Mouse (Mus musculus) 3T3-L1 (cell line): ENCODE measurements around the gene Cideb.

ENCODE experiments used
- DNase-seq: peaks from one replicate; pipeline ENCODE4 v3.0.0-alpha.2; 2015; ENCODE audit warnings: low read depth, low spot score

Gene Cideb

DNA sequence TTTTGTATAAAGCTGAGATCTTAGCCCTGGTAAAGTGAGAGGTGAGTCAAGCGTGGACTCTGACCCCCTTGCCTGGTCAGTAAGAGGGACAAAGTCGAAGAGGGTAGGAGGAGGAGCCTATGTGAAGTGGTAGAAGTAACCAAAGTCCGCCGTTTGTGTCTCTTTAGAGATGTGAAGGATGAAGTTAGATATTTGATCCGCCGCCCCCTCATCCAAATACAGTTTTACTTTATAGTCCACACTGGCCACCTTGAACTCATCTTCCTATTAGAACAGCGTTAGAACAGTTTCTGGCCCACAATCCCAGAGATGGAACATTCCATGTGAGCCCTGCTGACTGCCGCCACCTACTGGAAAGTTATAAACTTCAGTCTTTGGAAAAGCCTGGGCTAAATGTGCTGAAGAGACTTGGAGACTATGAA, at the start of gene Cideb:
Cideb (minus strand) TSS at position 96 of the 422 bp plus-strand sequence.
- DNase-seq, result peak; percentile 76

DNA sequence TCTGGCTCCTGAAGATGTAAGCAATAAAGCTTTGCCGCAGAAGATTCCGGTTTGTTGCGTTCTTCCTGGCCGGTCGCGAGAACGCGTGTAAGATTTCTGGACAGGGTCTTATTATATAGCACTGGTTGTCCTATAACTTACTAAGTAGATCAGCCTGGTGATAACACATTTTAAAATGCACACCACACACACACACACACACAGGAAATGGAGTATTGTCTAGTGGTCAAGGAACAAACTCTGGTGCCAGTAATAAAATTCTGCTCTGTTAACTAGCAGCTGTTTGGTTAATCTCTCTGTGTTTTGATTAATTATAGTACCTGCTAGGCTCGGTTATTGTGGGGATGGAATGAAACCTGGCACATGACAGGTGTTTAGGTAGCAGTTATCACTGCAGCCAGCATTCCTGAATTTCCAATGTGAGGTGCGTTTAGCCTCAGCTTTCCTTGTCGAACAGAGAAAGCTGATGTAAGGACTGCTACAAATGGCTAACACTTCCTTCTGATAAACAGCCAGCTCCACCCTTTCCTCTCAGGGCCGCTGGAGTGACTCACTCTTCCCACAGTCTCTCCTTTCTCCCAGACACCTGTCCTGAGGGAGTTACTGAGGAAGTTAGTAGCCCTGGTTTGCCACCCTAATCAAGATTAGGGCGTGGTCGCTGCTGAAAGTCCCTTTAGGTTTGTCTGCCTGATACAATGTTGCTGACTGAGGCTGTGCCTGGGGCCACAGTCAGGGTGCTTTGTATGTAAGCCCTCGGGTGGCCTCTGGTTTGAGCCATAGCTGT, 37.3 kb upstream of the Cideb start:
- DNase-seq, result peak; percentile 84

DNA sequence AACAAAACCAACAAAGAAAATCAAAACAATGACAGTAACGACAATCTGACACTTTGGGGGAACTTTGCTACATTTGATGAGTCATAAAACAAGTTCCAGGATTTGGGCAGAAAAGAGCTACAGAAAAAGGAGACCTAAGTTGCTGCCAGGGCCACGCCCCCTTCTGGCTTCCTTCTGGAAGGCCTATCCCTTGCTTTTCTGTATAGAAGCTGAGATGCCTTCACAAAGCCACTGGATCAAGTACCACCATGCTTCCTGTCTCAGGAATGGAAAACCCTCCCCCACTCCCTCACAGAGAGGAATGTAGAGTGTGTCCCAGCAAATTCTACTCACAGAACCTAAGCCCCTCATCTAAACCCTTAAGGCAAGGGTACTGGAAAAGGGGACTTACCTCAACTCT, 35.7 kb upstream of the Cideb start:
- peak; percentile 85 for DNase-seq

DNA sequence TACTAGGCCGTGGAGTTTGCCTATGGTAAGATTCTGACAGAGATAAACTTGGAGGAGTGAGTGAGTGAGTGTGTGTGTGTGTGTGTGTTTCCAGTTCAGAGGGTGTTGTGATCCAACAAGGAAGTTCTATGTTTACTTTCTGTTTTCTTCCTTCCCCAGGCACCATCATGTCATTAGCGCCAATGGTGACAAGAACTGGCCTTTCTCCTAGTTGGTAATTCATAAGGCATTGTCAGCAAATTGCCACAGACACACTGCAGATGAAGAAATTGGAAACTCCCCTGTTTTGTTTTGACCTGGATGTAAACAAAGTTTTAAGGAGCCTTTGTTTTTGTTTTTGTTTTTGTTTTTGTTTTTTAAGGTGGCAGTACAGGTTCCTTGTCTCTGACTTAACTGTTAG, 35.2 kb upstream of the Cideb start:
- no peak for DNase-seq

DNA sequence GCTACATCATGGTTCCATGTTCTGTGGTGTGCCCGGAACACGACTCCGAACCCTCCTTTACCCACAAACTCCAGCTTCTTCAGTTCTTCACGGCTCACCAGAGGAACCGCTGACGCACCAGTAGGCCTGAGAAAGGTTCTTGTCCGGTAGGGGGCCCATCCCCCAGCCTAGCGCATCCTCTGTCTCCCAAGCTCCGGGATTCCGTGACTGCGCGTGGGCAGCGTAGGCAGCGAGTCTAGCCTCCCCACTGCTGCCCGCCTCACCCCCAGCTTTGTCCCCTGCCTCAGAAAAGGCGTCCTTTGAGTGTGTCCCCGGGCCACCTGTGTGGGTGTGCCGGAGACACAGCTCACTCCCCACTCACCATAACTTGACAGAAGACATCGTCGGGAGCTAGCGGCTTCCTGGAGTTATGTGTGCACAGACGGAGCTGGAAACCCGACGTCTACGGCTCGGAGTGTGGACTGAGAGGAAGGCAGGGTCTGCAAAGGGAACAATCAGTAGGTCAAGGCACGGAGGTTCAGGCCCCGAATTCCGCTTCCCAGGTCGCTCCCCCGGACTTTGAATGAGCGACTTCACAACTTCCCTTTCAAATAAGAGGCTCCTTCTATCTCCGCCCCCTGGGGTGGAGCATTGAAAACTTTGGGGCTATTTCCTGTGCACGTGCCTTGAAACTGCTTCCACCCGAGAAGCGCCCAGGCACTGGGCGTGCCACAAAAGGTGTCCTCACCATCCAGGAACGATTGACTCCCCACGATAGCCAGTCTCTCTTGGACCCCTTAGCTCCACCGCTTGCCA, 30.2 kb upstream of the Cideb start, which contains the start of gene Ripk3:
Ripk3 (minus strand) TSS at position 610 of the 795 bp plus-strand sequence.
- DNase-seq, result peak; percentile 35

DNA sequence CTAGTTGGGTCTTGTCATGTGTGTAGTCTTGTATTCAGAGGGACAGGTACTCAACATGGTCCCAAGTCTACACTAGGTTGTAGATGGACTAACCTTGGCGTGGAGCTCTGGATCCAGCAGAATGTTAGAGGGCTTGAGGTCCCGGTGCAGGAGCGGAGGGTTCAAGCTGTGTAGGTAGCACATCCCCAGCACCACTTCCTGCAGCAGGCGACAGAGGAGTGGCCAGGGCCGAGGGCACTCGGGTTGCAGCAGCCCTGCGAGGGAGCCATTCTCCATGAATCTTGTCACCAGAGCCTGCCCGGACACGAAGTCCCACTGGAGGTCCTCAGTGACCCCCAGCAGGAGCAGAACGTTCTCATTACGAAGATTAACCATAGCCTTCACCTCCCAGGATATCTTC, 29.5 kb upstream of the Cideb start:
- no peak for DNase-seq

DNA sequence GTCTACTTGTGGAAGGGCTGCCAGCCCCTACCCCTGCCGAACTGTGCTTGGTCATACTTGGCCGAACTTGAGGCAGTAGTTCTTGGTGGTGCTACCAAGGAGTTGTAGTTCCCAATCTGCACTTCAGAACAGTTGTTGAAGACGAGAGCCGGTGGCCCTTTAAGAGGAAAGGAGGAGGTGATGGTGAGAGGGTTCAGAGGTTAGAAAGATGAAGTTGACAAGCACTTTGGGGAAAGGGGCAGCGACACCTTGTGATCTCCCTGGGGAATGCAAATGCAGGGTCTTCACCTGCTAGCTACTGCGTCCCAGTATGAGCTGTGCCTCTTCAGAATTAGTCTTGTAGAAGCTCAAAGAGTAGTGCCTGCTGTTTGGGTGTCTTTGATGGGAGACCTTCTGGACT, 26.9 kb upstream of the Cideb start:
- no peak for DNase-seq

DNA sequence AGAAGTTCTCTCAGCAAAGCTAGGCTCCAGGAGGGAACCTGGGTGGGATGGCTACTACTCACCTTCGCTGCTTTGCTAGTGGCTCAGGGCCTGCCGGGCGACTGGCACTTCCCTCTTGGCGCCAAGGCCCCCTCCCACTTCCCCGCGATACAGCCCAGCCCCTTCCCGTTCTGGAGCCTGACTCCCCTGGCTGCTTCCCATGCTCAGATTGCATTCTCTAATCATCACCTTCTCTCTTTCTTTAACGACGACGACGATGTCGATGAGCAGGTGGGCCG, 25.6 kb upstream of the Cideb start, which contains the start of gene Adcy4:
Adcy4 (minus strand) TSS at position 138 of the 278 bp plus-strand sequence.
- no peak for DNase-seq

DNA sequence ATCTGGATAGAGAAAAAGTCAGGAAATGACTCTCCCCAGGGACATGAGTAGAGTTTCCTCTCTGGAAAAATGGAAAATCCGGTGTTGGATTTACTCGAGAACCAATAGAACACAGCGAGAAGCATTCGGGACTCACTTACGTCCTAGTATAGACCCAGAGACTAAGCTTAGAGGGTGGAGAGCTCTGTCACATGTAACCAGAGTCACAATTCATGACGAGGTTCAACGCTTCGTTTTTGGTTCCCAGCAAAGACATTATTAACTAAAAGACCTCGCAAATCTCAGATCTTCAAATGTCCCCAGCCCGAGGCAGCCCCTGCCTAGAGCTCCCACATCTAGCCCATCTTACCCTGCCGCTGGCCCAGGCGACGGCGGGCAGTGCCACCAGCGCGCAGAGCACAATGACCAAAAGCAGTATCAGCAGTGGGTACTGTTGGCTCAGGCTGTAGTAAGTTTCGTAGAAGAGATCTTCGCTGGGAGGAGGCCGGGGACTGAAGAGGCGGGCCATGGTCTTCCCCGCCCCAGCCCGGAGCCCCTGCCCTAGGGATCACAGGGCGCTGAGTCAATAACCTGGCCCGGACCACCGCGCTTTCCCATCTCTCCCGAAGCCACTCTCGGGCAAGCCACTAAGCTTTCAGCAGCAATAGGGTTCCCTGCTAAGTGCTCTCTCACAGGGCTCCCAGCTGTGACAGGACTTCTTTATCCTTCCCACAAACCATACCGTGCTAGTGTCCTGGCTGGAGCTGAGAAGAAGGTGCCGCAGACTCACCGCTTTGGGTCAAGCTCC, 25.1 kb upstream of the Cideb start:
- DNase-seq, result peak; percentile 68

DNA sequence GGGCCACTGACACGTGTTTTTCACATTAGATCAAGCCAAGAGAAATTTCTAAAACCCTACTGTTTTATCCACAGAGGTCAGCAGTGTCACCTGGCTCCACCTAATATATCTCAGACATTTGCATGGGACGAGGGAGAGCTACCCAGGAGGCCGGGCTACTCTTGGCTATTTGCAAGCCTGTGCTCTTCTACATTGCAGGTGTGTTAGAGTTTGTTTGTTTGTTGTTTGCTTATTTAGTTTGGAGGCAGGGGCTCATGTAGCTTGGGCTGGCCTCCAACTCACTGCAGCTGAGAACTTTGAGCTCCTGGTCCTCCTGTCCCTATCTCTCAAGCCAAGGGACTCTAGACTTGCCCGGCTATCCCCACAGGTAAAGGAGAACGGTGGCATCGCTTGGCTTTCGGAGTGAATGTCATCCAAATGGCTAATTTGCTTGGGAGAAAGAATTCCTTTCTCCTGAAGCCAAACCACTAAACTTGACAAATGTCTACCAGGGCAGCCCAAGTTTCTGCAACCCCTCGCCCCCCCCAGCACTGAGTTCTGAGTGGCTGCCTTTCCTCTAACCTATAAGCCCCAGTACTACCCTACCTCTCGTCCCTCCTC, 24.2 kb upstream of the Cideb start:
- no peak for DNase-seq

DNA sequence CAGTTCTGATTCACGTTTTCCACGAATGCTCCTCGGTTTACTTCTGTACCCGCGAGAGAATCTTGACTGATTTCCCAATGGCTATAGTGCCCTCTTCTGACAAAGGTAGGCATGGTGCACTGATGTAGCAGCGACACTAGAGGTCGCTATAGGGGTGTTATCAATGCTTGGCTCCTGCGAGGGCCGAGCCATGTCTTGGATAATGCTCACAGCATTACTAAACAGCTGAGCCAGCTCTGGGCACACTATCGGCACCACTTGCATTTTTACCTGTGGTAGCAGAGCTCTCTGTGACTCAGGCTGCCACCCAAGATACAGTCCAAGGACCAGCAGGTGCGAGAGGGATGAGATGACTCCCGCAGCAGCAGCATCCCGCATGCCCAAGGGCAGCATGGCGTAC, 23.1 kb upstream of the Cideb start:
- DNase-seq, result peak; percentile 84

DNA sequence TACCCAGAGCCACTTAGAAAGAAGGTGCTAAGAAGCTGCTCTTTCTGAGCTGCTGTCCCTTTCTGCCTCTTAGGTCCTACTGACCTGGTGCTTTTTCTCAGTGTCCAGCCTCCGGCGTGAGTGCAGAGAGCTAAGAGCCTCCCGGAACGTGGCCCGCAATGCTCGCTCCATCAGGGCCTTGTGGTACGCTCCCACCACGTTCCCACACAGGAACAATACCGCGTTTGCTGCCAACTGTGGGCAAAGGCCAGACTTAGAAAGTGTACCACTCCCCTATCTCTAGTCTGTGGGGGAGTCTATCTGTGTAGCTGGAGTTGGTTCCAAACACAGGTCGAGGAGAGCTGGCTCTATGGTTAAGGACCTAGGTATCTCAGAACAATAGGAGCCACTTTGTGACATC, 22.5 kb upstream of the Cideb start:
- no peak for DNase-seq

DNA sequence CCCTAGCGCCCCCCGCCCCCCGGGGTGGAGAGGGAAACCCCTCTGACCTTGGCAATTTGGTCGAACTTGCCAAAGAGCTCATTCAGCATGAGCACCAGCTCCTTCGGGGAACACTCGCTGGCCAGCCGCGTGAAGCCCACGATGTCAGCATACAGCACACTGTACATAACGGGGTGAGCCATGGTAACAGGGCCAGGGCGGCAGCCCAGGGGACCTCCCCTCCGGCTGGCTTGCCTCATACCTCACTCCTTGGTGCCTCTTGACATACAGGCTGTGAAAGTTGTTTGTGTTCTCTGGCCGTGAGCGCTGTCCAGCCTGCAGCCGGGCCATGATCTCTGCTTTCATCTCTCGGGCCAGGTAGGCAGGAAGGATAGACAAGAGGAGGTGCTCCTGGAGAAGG, 21.4 kb upstream of the Cideb start:
- DNase-seq, result no peak

DNA sequence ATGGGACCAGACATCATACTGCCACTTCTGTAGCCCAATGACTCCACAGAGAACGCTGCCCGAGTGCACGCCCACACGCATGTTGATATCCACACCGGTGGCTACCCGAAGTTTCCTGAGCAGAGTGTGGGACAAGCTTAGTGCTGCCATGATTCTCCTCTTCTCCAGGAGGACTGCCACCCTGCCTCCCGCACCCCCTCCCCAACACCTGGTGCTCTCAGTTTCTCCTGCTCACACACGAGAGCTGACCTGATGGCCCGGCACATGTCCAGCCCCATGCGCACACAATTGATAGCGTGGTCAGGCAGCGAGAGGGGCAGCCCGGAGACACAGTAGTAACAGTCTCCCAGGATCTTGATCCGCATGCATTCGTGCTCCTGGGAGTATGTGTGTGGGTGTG, 20.4 kb upstream of the Cideb start:
- no peak for DNase-seq

DNA sequence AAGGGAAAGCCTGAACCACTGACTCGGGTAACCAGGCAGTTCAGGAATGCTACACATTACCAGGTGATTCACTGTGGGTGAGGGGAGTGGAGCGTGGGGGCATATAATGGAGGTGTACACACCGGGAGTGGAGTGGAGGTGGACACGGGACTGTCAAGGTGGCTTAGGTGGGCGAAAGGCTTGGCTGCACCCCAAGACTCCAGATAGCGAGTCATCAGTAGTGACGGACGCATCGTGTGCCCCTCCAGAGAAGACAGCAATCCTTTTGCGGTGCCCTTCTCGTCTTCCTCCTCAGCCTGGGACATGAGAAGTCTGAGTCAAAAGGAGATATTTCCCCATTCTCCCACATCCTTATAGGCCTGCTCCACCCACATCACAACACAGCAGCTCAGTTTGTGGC, 19.5 kb upstream of the Cideb start:
- no peak for DNase-seq

DNA sequence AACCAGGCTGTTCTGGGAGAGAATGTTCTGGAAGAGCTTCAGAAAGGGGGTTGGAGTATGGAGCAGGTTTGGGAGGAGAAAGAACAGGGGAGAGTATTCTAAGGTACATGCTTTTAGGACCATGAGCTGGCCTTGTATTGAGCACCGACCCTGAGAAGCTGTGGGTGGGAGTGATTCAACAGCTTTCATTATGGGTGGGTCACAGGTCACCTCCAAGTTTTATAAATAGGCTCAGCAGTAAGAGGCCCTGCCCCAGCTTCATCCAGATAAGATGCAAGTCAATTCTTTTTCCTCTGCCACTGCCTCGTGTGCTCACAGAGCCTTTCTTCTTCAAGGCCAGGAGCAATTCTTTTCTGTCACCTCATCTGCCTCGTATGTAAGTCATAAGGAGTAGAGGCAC, 18.9 kb upstream of the Cideb start:
- DNase-seq, result no peak

DNA sequence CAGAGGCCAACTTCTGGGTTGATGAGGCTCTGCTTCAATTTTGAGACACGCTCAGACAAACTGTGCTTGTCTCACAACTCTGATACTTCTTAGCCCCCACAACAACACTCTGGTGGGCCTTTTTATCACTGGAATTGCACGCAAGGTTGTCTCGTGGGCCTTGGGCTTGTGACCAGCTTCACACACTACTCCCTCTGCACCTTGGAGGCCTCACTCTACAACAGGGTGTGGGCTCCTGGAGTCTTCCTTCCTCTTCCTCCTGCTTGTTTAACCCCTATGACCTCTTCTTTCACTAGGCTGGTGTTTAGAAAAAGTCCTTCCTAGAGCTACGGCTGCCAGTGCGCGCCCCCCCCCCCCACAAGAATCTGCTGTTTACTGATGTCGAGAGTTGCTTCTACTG, 18.5 kb upstream of the Cideb start:
- DNase-seq, result no peak

DNA sequence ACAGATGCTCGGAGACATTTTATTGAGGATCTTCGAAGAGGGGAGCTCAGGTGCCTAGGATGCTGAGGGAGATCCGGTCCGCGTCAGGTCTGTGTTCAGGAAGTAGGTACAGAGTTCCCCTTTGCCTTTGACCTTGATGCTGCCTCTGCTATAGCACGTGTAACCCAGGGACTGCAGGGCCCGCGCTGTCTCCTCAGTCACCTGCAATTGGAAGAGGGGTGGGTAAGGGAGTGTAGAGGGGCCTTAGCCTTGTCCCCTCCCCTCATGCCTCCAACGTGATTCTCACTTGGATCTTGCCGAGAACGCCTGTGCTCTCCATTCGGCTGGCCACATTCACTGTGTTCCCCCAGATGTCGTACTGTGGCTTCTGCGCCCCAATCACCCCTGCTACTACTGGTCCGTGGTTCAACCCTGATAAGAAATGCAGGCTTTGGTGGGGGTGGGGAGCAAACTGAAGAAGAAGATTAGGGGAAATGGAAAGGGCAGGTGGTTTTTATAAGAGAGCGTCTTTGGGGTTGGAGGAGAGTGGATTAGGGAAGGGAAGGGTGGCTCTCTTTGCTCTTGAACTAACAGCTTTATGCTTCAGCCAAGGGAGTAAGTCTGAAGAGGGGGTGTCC, 10.9 kb upstream of the Cideb start:
- no peak for DNase-seq

DNA sequence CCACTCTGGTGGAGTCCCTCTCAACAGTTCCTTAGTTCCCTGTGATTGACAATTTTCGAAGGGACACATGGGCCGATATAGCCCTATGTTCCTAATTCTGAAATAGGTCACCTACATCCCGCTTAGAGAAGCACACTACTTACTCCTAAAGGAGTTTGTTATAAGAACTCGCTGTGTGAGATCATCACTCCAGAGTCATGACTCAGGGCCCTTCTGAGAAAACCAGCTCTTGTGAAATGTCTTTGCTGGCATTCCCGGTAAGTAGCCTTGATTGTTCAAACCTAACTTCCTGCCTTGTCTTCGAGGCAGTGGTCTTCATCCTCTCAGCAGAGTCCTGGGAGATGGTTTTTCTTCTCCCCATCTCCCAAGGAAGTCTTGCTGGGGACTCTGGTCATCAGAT, 10.3 kb upstream of the Cideb start:
- peak; percentile 61 for DNase-seq

DNA sequence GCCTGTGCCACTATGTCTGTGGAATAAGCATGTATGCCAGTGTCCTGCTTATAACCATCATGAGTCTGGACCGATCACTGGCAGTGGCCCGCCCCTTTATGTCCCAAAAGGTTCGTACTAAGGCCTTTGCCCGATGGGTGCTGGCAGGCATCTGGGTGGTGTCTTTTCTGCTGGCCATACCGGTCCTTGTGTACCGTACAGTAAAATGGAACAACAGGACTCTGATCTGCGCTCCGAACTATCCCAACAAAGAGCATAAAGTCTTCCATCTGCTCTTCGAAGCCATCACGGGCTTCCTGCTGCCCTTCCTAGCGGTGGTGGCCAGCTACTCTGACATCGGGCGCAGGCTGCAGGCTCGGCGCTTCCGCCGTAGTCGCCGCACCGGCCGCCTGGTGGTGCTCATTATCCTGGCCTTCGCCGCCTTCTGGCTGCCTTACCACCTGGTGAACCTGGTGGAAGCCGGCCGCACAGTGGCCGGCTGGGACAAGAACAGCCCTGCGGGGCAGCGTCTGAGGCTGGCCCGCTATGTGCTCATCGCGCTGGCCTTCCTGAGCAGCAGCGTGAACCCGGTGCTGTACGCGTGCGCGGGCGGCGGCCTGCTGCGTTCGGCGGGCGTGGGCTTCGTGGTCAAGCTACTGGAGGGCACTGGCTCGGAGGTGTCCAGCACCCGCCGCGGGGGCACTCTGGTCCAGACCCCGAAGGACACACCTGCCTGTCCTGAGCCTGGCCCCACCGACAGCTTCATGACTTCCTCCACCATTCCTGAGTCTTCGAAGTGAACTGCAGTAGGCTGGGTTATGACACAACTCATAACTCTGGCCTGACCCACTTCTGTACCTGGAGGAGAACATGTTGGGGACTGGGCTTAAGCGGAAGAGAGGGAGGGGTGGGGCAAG, 9.5 kb upstream of the Cideb start:
- no peak for DNase-seq
